ENCODE assay signal across 23 mouse cellular contexts in genomic region chr15:92327111-92327510, GRCm38 (mm10).
"Had no signal": no experiment of that assay in that cellular context is flagged by ENCODE, and none has a peak within 500 bp of the region (broad histone marks: within the 10 kb centered on the region; RNA-seq: fewer than 3 reads in every experiment).

No protein-coding gene starts in this region.

- DNase-seq: forebrain, postnatal 0 days; gastrocnemius, postnatal 14 days; gastrocnemius, postnatal 36 days; heart, postnatal 14 days; kidney, adult 11 months; kidney, adult 2 months; kidney, adult 9 months; kidney, postnatal 14 days; kidney, postnatal 36 days; layer of hippocampus, adult 9-11 months; layer of hippocampus, postnatal 36 days; left cerebral cortex, postnatal 4 days had no signal

- H3K4me1 ChIP-seq: heart, embryonic 15.5 days; hindbrain, embryonic 13.5 days; hindbrain, embryonic 15.5 days; kidney, embryonic 15.5 days; limb, embryonic 13.5 days; limb, embryonic 15.5 days; liver, embryonic 12.5 days had no signal

- H3K9ac ChIP-seq: forebrain, postnatal 0 days; heart, embryonic 15.5 days; hindbrain, embryonic 13.5 days; hindbrain, embryonic 15.5 days; kidney, embryonic 15.5 days; limb, embryonic 13.5 days; limb, embryonic 15.5 days; liver, embryonic 12.5 days had no signal

- H3K9me3 ChIP-seq: heart, embryonic 15.5 days; hindbrain, embryonic 15.5 days; kidney, embryonic 15.5 days; limb, embryonic 13.5 days; limb, embryonic 15.5 days; liver, embryonic 12.5 days had no signal

- H3K4me2 ChIP-seq: heart, embryonic 11.5 days; heart, embryonic 15.5 days; hindbrain, embryonic 13.5 days; hindbrain, embryonic 15.5 days; kidney, embryonic 15.5 days; limb, embryonic 13.5 days; limb, embryonic 15.5 days; liver, embryonic 12.5 days had no signal

- H3K27ac ChIP-seq: heart, embryonic 15.5 days; hindbrain, embryonic 13.5 days; hindbrain, embryonic 15.5 days; hindbrain, postnatal 0 days; kidney, embryonic 15.5 days; kidney, postnatal 0 days; limb, embryonic 13.5 days; limb, embryonic 15.5 days; liver, embryonic 12.5 days had no signal

- H3K27me3 ChIP-seq: heart, embryonic 15.5 days; hindbrain, embryonic 13.5 days; hindbrain, embryonic 15.5 days; kidney, embryonic 15.5 days; limb, embryonic 13.5 days; limb, embryonic 15.5 days; liver, embryonic 12.5 days had no signal

- H3K4me3 ChIP-seq: heart, embryonic 15.5 days; hindbrain, embryonic 13.5 days; hindbrain, embryonic 15.5 days; kidney, embryonic 15.5 days; limb, embryonic 13.5 days; limb, embryonic 15.5 days; liver, embryonic 12.5 days had no signal

- H3K36me3 ChIP-seq: heart, embryonic 15.5 days; hindbrain, embryonic 13.5 days; hindbrain, embryonic 15.5 days; kidney, embryonic 15.5 days; limb, embryonic 13.5 days; limb, embryonic 15.5 days; liver, embryonic 12.5 days had no signal

- ATAC-seq: forebrain, postnatal 0 days; hindbrain, postnatal 0 days; intestine, embryonic 16.5 days; liver, embryonic 12.5 days had no signal
